Mouse (Mus musculus): ENCODE measurements around the gene Dohh.

DNA sequence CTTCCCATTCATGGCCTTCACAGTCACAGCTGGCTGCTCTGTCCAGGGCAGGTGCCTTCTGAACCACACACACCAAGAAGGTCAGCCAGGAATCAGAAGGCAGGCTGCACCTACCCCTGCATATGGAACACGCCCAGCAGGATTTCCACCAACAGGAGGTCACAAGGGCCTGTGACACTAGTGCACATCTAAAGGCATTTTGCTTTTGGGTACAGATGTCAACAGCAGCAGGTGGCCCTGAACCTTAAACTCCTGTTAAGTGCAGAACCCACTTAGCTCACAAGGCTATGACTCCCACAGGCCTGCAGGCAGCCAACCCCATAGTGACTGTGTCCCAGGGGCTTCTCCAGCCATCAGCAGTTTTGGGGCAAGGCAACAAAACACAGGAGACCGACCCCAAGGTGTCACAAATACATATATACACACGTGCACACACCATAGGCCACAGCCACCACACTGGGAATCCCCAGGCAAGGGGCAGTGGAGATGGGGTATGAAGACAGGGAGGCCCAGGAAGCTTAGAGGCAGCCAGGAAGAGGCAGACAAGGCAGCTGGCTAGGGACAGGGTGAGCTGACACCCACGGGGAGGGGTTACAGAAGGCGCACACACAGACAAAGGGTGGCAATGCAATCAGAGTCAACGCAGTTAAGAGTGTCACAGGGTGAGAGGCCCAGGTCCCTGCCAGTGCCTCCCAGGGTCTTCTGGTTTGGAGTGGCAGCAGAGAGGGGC is 17.6 kb upstream of the Dohh start:
- TF ChIP-seq CTCF (IDR thresholded peaks at IDR 0.05), result no peak
- no peak for TF ChIP-seq EP300 (IDR thresholded peaks at IDR 0.05)
